Mouse (Mus musculus): ENCODE measurements around the gene Carmil1.

DNA sequence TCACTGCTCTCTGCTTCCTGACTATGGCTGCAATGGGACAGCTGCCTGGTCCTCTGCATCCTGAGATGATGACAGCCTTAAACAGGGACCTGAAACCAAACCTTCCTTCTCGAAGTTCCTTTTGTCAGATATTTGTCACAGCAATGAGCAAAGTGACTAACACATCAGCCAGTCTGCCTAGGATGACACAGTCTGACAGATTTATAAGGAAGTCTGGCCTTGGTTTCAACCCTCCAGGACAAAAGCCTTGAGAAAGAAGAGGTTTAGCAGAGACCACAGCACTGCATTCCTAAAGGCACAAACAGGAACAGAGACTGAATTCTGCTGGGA is 175.3 kb downstream of the Carmil1 start:
- TF ChIP-seq GATA1 (IDR thresholded peaks at IDR 0.05; ENCODE audit: low read length) (no peak), TAL1 (IDR thresholded peaks at IDR 0.05; ENCODE audit: low read length) (no peak)

Measured in erythroblast, embryonic 14.5 days (primary cell).